Mouse (Mus musculus) spleen, postnatal 14 days (tissue): ENCODE data around the gene Mnt.

ENCODE experiments used
- DNase-seq, 2 experiments: peaks; one replicate each; pipeline ENCODE4 v3.0.0; 2021 to 2022; ENCODE audit warnings: low spot score in 2 of 2

The Mnt gene

DNA sequence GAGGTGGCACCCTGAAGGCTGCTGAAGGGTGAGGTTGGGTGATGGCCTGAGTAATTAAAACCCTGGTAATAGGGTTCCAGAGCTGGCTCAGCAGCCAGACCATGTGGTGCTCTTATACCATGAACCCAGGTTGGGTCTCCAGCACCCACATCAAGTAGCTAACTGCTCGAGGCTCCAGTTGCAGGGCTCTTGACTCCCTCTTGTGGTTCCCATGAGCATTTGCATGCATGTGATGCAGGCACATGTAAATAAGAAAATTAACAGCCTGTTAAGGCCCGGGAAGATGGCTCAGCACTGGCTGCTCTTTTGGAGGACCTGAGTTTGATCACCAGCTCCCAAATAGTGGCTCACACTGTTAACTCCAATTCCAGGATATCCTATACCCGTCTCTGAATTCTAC, 15.1 kb downstream of the Mnt start:
- DNase-seq: no peak

DNA sequence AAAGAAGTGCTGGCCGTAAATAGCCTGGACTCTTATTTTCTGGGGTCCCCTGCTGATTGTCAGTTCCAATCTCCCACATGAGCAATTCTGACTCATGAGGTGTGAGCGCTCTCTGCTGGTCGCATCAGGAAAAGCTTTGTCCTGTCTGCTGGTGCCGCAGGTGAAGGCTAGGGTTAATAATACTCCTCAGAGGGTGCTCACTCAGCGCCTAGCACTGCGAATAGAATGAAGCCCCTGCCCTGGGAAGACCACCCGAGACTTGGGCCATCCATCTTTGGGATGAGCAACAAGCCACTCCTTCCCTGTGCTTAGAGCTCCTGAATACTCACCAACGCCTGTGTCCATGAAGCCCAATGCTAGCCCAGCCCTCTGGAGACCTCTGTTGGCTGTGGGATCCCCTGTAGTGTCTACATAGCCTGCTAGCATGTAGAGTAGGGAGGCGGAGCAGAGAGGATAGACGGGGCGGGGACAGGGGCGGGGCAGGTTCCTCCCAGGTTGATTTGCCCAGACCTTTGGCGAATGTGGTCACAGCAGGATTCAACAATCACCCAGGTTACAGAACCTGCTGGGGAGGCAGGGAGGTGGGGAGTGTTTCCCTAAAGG, 17.3 kb downstream of the Mnt start:
- peak; percentile 68 to 83 for DNase-seq

DNA sequence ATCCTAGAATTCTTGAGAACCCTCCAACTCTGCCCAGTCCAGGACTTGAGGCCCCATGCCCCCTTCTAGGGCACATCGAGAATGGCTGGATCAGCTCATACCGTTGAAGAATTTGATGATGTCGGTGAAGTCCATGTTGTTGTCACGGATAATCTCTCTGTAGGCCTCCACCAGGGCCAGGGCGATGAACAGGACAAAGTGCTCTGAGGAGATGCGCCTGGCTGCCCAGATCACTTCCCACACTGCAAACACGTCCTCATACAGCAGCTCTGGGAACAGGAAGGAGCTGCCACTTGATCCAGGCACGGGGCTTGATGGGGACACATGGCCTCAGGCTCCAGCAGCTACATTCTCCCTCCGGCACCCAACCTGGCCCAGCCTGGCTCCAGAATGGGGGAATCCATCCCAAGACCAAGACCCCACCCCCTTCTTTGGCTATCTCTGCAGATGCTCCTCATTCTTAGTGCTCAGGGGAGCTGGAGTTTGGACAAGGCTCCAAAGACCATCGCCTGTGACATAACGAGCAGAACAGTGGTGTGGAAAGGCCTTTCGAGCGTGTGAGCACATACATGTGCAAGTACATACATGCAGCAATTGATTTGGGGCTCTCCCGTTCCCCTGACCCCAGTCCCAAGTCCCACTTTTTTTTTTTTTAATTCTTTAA, 20.4 kb downstream of the Mnt start:
- no peak for DNase-seq

GRCm38 (mm10) chr11:74857756-74858155, 27.0 kb downstream of the Mnt start:
- no peak for DNase-seq

DNA sequence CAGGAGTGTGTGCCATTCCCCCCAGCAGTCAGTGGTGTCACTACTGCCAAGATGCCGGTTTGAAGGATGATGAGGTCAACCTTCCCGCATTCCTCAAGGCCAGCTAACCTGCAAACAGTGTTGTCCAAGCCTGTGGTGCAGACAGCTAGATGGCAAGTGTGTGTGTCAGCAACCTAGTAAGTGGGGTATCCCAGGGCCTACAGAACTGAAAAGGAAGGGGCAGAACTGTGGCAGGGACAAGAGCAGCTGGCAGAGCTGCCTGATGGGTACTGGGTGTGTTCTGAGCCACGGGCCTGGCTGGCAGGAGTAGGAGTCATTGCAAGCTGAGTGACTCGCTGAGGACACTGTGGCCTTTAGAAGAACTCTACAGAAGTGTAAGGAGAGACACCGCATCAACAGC, 31.4 kb downstream of the Mnt start:
- no peak for DNase-seq

DNA sequence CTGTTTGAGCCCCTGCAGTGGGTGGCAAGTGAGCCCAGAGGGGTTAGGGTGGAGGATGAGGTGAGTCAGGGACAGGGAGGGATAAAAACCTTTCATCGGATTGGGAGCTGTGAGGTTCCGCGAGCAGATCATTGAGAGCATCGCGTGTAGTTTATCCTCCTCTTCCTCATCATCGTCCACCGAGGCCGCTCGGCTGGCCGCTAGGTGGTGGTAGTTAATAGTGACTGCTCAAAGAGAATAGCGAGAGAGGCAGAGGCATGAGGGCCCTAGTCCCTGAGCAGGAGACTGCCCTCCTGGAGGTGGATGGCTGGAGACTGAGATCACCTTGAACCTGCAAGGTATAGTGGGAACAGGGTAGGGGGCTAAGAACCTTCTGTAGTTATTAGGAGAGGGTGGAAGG, 32.8 kb downstream of the Mnt start:
- no peak for DNase-seq

- no peak for DNase-seq
Measured at GRCm38 (mm10) chr11:74864421-74864820, 33.7 kb downstream of the Mnt start.

DNA sequence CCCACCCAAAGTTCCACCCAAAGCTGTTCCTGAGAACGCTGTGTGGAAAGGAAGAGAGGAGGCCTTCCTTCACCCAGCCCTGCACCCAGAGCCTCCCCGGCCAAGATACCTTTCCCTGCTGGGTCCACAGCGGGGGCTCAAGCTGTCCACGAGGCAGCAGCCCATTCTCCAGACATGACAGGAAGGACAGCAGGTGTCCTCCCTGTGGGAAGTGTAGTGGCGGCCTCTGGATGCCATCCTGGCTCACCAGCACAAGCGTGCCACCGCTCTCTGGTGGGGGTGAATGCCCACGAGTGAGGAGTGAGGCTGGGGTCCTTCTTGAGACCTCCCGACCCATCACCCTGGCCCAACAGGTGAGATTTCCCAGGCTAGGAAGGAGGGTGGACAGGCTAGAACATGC, 34.5 kb downstream of the Mnt start:
- DNase-seq: no peak

DNA sequence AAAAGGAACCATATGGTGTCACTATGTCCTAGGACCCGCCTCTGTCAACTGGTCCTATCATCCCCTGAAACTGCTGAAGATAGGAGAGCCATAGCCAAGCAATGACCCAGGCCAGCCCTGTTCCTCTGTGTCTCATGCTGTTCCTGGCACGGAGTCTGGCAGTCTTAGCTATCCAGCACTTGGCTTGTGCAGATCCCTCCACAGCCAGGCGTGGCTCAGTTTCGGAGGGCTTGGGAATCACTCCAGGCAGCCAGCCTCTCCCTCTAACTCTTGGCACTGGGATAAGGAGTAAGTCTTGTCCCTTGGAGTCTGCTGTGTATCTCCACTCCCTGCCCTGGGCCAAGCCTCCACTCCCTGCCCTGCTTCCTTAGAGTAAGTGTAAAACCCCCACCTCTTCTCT, 35.9 kb downstream of the Mnt start:
- DNase-seq: no peak

DNA sequence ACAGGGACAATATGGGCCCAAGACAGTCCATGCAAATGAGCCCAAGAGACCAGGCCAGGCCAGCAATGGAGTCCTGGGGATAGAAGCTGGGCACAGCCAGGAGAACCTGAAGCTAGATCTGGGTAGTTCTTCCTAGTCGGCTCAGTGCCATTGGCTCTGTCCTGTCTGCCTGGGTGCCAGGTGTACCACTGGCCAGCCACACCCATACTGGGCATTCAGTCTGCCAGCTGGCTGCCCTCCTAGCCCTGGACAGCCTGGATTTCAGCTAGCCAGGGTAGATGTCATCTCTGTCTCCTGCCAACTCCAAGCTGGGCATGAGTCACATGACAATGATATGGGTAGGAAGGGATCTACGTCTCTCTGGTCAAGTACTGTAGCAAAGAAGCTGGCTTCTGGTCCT, 36.5 kb downstream of the Mnt start:
- no peak for DNase-seq

DNA sequence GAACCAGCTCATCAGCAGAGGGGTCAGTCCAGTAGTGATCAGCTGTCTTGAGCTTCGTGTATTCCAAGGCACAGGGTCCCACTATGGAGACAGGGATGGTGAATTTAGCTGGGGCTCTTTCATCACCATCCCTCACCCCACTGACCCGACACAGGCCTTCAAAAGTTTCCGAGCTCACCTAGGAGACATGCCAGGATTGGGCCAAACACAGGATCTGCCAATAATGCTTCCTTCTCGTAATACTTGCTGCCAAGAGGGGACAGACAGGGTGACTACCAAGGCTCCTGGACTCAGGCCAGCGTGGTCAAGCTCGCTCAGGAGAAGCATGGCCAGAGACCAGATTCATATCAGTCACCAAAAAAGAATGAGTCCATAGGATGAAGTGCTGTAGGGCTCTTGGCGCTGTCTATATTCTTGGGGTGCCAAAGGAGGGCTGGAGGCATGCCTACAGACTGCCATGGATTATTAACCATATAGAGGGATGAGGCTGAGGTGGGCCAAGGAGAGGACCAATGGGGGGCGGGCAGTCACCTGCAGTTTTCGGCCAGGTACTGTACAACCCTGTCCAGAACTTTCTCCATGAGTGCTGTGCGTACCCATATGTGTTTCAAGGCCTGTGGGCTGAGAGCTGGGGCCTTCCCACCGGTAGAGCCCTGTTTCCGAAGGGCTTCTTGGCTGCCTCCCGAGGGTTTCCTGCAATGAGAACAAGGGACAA, 37.5 kb downstream of the Mnt start:
- no peak for DNase-seq

DNA sequence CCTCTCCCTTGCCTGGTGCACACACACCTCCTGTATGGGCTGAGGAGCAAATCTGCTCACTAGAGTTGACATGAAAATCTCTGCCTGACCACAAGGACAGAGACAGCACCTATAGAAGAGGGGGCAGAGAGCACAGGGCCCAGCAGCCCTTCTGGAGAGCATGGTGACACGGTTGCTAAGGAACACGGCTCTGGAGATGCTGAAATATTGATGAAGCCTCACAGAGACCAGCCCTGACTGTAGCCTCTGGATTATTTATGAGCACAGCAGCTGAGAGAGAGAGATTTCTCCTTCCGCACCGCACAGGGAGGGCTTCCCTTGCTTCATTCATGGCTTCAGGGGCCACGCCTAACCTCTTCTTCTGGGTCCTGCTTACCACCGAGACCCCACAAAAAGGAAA, 38.9 kb downstream of the Mnt start:
- DNase-seq: no peak

DNA sequence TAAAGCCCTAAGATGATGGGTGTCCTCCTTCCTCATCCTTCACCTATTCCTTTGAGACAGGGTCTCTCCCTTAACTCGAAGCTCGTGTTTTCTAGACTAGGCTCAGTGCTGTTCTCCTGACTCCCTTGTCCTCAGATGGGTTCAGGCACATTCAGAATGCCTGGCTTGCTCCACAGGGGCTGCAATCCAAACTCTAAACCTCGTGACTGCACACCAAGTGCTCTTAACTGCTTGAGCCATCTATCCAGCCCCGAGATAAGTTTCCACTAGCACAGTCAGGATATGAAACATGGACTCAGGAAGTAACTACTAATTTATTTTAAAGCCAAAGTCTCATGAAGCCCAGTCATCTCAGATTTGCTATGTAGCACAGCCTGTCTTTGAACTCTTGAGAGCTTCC, 39.8 kb downstream of the Mnt start:
- DNase-seq: no peak

GRCm38 (mm10) chr11:74870991-74871622, 40.4 kb downstream of the Mnt start:
- no peak for DNase-seq

GRCm38 (mm10) chr11:74874630-74875029, 43.9 kb downstream of the Mnt start:
- no peak for DNase-seq

GRCm38 (mm10) chr11:74876801-74877200, 46.1 kb downstream of the Mnt start:
- DNase-seq: no peak

DNA sequence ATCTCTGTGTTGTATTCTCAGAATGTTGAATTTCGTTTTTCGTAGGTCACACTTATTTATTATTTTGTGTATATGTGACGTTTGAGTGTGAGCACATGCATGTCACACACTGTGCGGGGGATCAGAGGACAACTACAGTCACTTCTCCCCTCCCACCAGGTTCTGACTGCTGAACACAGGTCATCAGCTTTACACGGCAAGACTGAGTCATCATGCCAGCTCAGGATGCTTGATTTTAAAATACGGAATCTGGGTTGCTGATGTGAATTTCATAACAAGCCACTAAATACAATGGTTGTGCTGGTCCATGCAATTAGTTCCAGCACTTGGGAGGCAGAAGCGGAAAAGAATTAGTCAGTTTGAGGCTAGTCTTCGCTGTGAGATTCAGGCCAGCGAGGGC, 50.3 kb downstream of the Mnt start:
- no peak for DNase-seq

DNA sequence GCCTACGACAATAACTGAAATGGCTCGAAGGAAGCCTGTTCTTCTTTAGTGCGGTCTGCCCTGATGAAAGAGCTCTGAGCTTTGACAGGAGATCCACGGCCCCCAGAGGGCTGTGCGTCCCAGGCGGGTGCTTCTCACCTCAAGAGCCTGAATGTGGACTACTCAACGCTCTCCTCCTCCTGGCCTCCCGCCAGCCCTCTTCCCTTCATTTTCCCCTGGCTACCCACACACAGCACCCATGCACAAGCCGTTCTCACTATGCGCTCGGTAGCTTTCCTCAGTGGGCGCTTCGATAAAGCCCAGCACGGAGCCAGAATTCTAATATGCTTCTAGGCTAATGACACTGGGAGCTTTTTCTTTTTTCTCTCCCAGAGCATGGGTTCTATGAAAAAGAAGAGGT, 51.3 kb downstream of the Mnt start:
- no peak for DNase-seq

DNA sequence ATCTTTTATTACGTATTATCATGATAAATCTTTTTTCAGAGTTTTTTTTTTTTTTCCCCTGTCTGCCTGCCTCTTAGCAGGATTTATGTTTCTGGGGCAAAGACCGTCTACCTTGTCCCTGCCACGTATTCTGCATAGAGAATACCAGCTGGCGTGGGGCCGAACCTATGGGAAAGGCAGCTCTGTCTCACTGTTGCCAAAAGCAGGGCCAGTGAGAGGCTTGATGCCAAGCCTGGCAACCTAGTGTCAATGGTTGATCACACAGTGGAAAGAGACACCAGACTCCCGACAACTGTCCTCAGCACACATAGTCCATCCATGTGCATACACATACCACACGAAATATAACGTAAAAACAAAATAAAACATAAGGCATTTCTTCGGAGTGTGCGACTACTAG, 52.4 kb downstream of the Mnt start:
- DNase-seq: no peak

DNA sequence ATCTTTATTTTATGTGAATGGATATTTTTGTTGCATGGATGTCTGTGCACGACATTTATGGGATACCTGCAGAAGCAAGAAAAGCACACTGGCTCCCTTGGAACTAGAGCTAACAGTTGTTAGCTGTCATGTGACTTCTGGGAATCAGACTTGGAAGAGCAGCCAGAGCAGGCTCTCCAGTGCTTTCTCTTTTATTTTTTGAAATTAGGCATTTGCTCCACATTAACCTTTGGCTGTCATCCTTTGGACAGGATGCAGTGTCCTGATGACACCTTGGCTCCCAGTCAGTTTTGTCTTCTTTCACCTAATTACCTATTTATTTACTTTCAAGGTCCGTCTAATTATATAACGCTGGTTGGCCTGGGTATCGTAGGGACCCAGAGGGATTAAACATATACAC, 63.9 kb downstream of the Mnt start:
- DNase-seq: no peak
